ENCODE assay signal across 26 mouse cellular contexts in the genomic region with DNA sequence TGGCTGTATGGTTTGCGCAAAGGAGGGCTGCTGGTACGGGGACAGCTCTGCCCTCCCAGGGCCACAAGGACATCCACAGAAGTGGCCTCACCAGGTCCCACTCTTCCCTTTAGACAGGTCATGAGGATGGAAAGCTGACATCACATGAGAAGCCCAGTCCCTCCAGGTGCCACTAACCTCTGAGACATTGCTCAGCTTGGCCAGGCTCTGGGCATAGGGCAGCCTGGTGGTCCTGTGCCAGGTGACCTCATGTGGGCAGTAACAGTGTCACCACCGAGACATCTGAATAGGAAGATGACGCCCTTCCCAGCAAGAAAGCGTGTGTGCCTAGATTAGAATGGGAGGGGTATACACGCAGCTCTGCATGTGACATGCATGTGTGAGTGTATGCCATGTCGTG. TPM values are rescaled to one million over a fixed set of nuclear protein-coding genes. Genes with fewer than 3 reads are reported as not detected.
DNase-seq lines count a peak whose midpoint lies in the region; ATAC-seq lines count a peak whose summit lies in the region.
"Had no signal": no experiment of that assay in that cellular context is flagged by ENCODE, and none has a peak within 500 bp of the region (broad histone marks: within the 10 kb centered on the region; RNA-seq: fewer than 3 reads in every experiment).

No protein-coding gene starts in this region.

- peaks cover 32% of the 10 kb centered on the region; the same call in 1 of the 2 replicates for H3K36me3 ChIP-seq in forebrain, embryonic 13.5 days (ENCODE audit: poor library complexity, severe bottlenecking)
- H3K36me3 ChIP-seq in forebrain, embryonic 16.5 days (ENCODE audit: control insufficient read depth, insufficient read depth) = peaks cover 7% of the 10 kb centered on the region
- H3K36me3 ChIP-seq in megakaryocyte, embryonic 14.5 days (replicated peaks; ENCODE audit: low read length) = no peaks in the 10 kb centered on the region
- H3K36me3 ChIP-seq in midbrain, embryonic 10.5 days = peaks cover 56% of the 10 kb centered on the region
- peaks cover 4% of the 10 kb centered on the region; the same call in 1 of the 2 replicates for H3K36me3 ChIP-seq in midbrain, embryonic 16.5 days (ENCODE audit: control insufficient read depth, insufficient read depth, low read length)
- H3K36me3 ChIP-seq: G1E; liver, embryonic 13.5 days had no signal

- H3K4me2 ChIP-seq in forebrain, embryonic 13.5 days = no peak overlapping the region
- no peak overlapping the region for H3K4me2 ChIP-seq in forebrain, embryonic 16.5 days (ENCODE audit: low read length)
- peak overlapping the region; percentile 86 for H3K4me2 ChIP-seq in midbrain, embryonic 16.5 days (ENCODE audit: low read length)
- H3K4me2 ChIP-seq: embryonic facial prominence, embryonic 12.5 days; heart, embryonic 13.5 days; kidney, embryonic 15.5 days; liver, embryonic 13.5 days had no signal

- no peaks in the 10 kb centered on the region for H3K27me3 ChIP-seq in forebrain, embryonic 13.5 days
- H3K27me3 ChIP-seq in forebrain, embryonic 16.5 days (replicated peaks; ENCODE audit: control insufficient read depth, insufficient read depth, low read length) = no peaks in the 10 kb centered on the region
- H3K27me3 ChIP-seq in megakaryocyte, embryonic 14.5 days (replicated peaks) = peaks cover 98% of the 10 kb centered on the region
- H3K27me3 ChIP-seq in midbrain, embryonic 10.5 days (ENCODE audit: low read depth, poor library complexity, severe bottlenecking) = peaks cover 54% of the 10 kb centered on the region
- H3K27me3 ChIP-seq in midbrain, embryonic 16.5 days (ENCODE audit: control insufficient read depth, insufficient read depth, low read depth, low read length) = no peaks in the 10 kb centered on the region
- H3K27me3 ChIP-seq: embryonic facial prominence, embryonic 12.5 days; Patski had no signal

- H3K4me1 ChIP-seq in forebrain, embryonic 13.5 days = peaks cover 49% of the 10 kb centered on the region
- peaks cover 23% of the 10 kb centered on the region for H3K4me1 ChIP-seq in forebrain, embryonic 16.5 days (replicated peaks; ENCODE audit: control insufficient read depth, insufficient read depth, low read length)
- peaks cover 22% of the 10 kb centered on the region for H3K4me1 ChIP-seq in megakaryocyte, embryonic 14.5 days
- H3K4me1 ChIP-seq in midbrain, embryonic 10.5 days = peaks cover 93% of the 10 kb centered on the region
- H3K4me1 ChIP-seq in midbrain, embryonic 16.5 days (ENCODE audit: control insufficient read depth, insufficient read depth, low read length) = peaks cover 18% of the 10 kb centered on the region

- H3K27ac ChIP-seq in forebrain, embryonic 13.5 days = no peak overlapping the region
- H3K27ac ChIP-seq in forebrain, embryonic 16.5 days (ENCODE audit: low read length) = no peak overlapping the region
- peak overlapping the region; percentile 99 for H3K27ac ChIP-seq in midbrain, embryonic 10.5 days (replicated peaks)
- H3K27ac ChIP-seq in midbrain, embryonic 16.5 days (ENCODE audit: low read length) = peak overlapping the region; percentile 17
- H3K27ac ChIP-seq: embryonic facial prominence, embryonic 12.5 days; forebrain, embryonic 12.5 days; heart, adult 2 months; heart, embryonic 13.5 days; kidney, embryonic 15.5 days; liver, embryonic 13.5 days had no signal

- no peak for DNase-seq in midbrain, embryonic 10.5 days (ENCODE audit: low spot score)
- no peak for DNase-seq in right cerebral cortex, adult 18-20 months
- DNase-seq in adrenal gland, adult 8-10 months = no peak
- DNase-seq: cerebellum, adult 2 months; heart, adult 2 months; heart, postnatal 14 days; kidney, adult 11 months; kidney, postnatal 36 days; layer of hippocampus, postnatal 36 days; liver, embryonic 13.5 days; lung, adult 2 months; lung, postnatal 14 days; thymus, adult 18-20 months; thymus, postnatal 4 days had no signal

- H3K9ac ChIP-seq in forebrain, embryonic 13.5 days = 0 out of 2 replicates have a peak overlapping the region, but pooled peaks have one; percentile 98
- H3K9ac ChIP-seq in forebrain, embryonic 16.5 days (replicated peaks; ENCODE audit: low read depth, low read length) = no peak overlapping the region
- H3K9ac ChIP-seq in midbrain, embryonic 16.5 days (ENCODE audit: low read depth, low read length) = peak overlapping the region; percentile 94
- H3K9ac ChIP-seq: embryonic facial prominence, embryonic 12.5 days; heart, embryonic 13.5 days; kidney, embryonic 15.5 days; liver, embryonic 13.5 days had no signal

- H3K9me3 ChIP-seq in forebrain, embryonic 13.5 days (replicated peaks) = no peaks in the 10 kb centered on the region
- no peaks in the 10 kb centered on the region for H3K9me3 ChIP-seq in forebrain, embryonic 16.5 days (ENCODE audit: control insufficient read depth, low read length)
- H3K9me3 ChIP-seq in megakaryocyte, embryonic 14.5 days = no peaks in the 10 kb centered on the region
- H3K9me3 ChIP-seq in midbrain, embryonic 10.5 days (replicated peaks) = no peaks in the 10 kb centered on the region
- no peaks in the 10 kb centered on the region for H3K9me3 ChIP-seq in midbrain, embryonic 16.5 days (replicated peaks; ENCODE audit: control insufficient read depth, low read length, poor library complexity, severe bottlenecking)
- H3K9me3 ChIP-seq: embryonic facial prominence, embryonic 12.5 days; forebrain, embryonic 12.5 days; G1E; heart, embryonic 13.5 days; kidney, embryonic 15.5 days; liver, embryonic 13.5 days had no signal

- WGBS in forebrain, embryonic 13.5 days = 95% methylated on average over 7 of the region's 7 CpGs
- WGBS in forebrain, embryonic 16.5 days = 92% methylated on average over 7 of the region's 7 CpGs
- WGBS in midbrain, embryonic 10.5 days = 87% methylated on average over 7 of the region's 7 CpGs
- WGBS in midbrain, embryonic 16.5 days = 78% methylated on average over 7 of the region's 7 CpGs

- H3K4me3 ChIP-seq in forebrain, embryonic 13.5 days = no peak overlapping the region
- H3K4me3 ChIP-seq in forebrain, embryonic 16.5 days (replicated peaks; ENCODE audit: low read length) = no peak overlapping the region
- H3K4me3 ChIP-seq in megakaryocyte, embryonic 14.5 days (replicated peaks) = peak overlapping the region; percentile 15
- peak overlapping the region; percentile 96 for H3K4me3 ChIP-seq in midbrain, embryonic 10.5 days
- H3K4me3 ChIP-seq in midbrain, embryonic 16.5 days (ENCODE audit: low read depth, low read length) = peak overlapping the region; percentile 87
- H3K4me3 ChIP-seq: embryonic facial prominence, embryonic 12.5 days; forebrain, embryonic 12.5 days; heart, adult 2 months; heart, embryonic 13.5 days; kidney, embryonic 15.5 days; liver, embryonic 13.5 days had no signal

- ATAC-seq in forebrain, embryonic 13.5 days = no peak
- no peak for ATAC-seq in forebrain, embryonic 16.5 days
- ATAC-seq in megakaryocyte, adult 5-6 weeks (ENCODE audit: poor library complexity, severe bottlenecking) = no peak
- ATAC-seq in midbrain, embryonic 16.5 days = no peak
- ATAC-seq: Patski had no signal

RNA-seq across cellular contexts. Expression of a gene that starts 3.3 kb away (rescaled TPM):
- polyA plus RNA-seq in forebrain, embryonic 13.5 days (2015; fragmentation: Nextera tagmentation; extraction: Ambion mirVana) = 17.7 and 19.5 TPM in 2 replicates
- 24.8 and 25.4 TPM in 2 replicates for polyA plus RNA-seq in forebrain, embryonic 16.5 days (2015; fragmentation: Nextera tagmentation; extraction: Ambion mirVana)
- polyA plus RNA-seq in megakaryocyte, embryonic 14.5 days (2012; ENCODE audit: insufficient read depth, low replicate concordance) = 0.79 and 1.6 TPM in 2 replicates
- 0.49 TPM in 1 of 2 replicates, not detected in the other for total RNA-seq in megakaryocyte, adult 5-6 weeks (2015)
- 0.12 TPM in 1 of 2 replicates, not detected in the other for total RNA-seq in megakaryocyte, adult 5-6 weeks (2017)
- polyA plus RNA-seq in midbrain, embryonic 10.5 days (2016; fragmentation: Nextera tagmentation; extraction: Ambion mirVana) = 56.6 and 64.5 TPM in 2 replicates
- 37.3 and 43.3 TPM in 2 replicates for polyA plus RNA-seq in midbrain, embryonic 16.5 days (2015; fragmentation: Nextera tagmentation; extraction: Ambion mirVana)
- 1 to 10 TPM; 2.4 to 5.2 (median 3.3) TPM for total RNA-seq in adrenal gland, adult 8-10 months (2022)
- total RNA-seq: G1E; neutrophil, adult 5-6 weeks had no signal

RNA-seq across cellular contexts. Expression of a gene that starts 9.8 kb away (rescaled TPM):
- 12.2 and 12.6 TPM in 2 replicates for polyA plus RNA-seq in forebrain, embryonic 13.5 days (2015; fragmentation: Nextera tagmentation; extraction: Ambion mirVana)
- 8.5 and 10.6 TPM in 2 replicates for polyA plus RNA-seq in forebrain, embryonic 16.5 days (2015; fragmentation: Nextera tagmentation; extraction: Ambion mirVana)
- polyA plus RNA-seq in megakaryocyte, embryonic 14.5 days (2012; ENCODE audit: insufficient read depth, low replicate concordance) = 3.0 and 7.7 TPM in 2 replicates
- total RNA-seq in megakaryocyte, adult 5-6 weeks (2015) = 19.3 and 21.0 TPM in 2 replicates
- 18.8 and 20.9 TPM in 2 replicates for total RNA-seq in megakaryocyte, adult 5-6 weeks (2017)
- polyA plus RNA-seq in midbrain, embryonic 10.5 days (2016; fragmentation: Nextera tagmentation; extraction: Ambion mirVana) = 10.6 and 11.2 TPM in 2 replicates
- 11.0 and 11.4 TPM in 2 replicates for polyA plus RNA-seq in midbrain, embryonic 16.5 days (2015; fragmentation: Nextera tagmentation; extraction: Ambion mirVana)
- total RNA-seq in adrenal gland, adult 8-10 months (2022) = 10 to 100 TPM; 18.1 to 22.1 (median 21.7) TPM

RNA-seq across cellular contexts. Expression of a gene that starts 16.8 kb away (rescaled TPM):
- polyA plus RNA-seq in forebrain, embryonic 13.5 days (2015; fragmentation: Nextera tagmentation; extraction: Ambion mirVana) = 274 and 308 TPM in 2 replicates
- 318 and 335 TPM in 2 replicates for polyA plus RNA-seq in forebrain, embryonic 16.5 days (2015; fragmentation: Nextera tagmentation; extraction: Ambion mirVana)
- polyA plus RNA-seq in megakaryocyte, embryonic 14.5 days (2012; ENCODE audit: insufficient read depth, low replicate concordance) = 27.7 and 39.5 TPM in 2 replicates
- total RNA-seq in megakaryocyte, adult 5-6 weeks (2015) = 11.7 and 13.8 TPM in 2 replicates
- 29.3 and 32.1 TPM in 2 replicates for total RNA-seq in megakaryocyte, adult 5-6 weeks (2017)
- 91.8 and 135 TPM in 2 replicates for polyA plus RNA-seq in midbrain, embryonic 10.5 days (2016; fragmentation: Nextera tagmentation; extraction: Ambion mirVana)
- 380 and 398 TPM in 2 replicates for polyA plus RNA-seq in midbrain, embryonic 16.5 days (2015; fragmentation: Nextera tagmentation; extraction: Ambion mirVana)
- 100 to 1,000 TPM in 3 of 4 experiments, 10 to 100 TPM in 1; 44.2 to 234 (median 162) TPM for total RNA-seq in adrenal gland, adult 8-10 months (2022)

RNA-seq across cellular contexts. Expression of a gene that starts 34.5 kb away (rescaled TPM):
- 35.1 and 37.9 TPM in 2 replicates for polyA plus RNA-seq in forebrain, embryonic 13.5 days (2015; fragmentation: Nextera tagmentation; extraction: Ambion mirVana)
- 26.5 and 30.9 TPM in 2 replicates for polyA plus RNA-seq in forebrain, embryonic 16.5 days (2015; fragmentation: Nextera tagmentation; extraction: Ambion mirVana)
- polyA plus RNA-seq in megakaryocyte, embryonic 14.5 days (2012; ENCODE audit: insufficient read depth, low replicate concordance) = 171 and 203 TPM in 2 replicates
- total RNA-seq in megakaryocyte, adult 5-6 weeks (2015) = 29.5 and 29.6 TPM in 2 replicates
- total RNA-seq in megakaryocyte, adult 5-6 weeks (2017) = 22.4 and 36.1 TPM in 2 replicates
- polyA plus RNA-seq in midbrain, embryonic 10.5 days (2016; fragmentation: Nextera tagmentation; extraction: Ambion mirVana) = 17.8 and 19.7 TPM in 2 replicates
- polyA plus RNA-seq in midbrain, embryonic 16.5 days (2015; fragmentation: Nextera tagmentation; extraction: Ambion mirVana) = 15.5 and 21.1 TPM in 2 replicates
- 100 to 1,000 TPM in 1 of 4 experiments, 10 to 100 TPM in 3; 56.4 to 145 (median 90.1) TPM for total RNA-seq in adrenal gland, adult 8-10 months (2022)

RNA-seq across cellular contexts. Expression of a gene that starts 41.9 kb away (rescaled TPM):
- polyA plus RNA-seq in forebrain, embryonic 13.5 days (2015; fragmentation: Nextera tagmentation; extraction: Ambion mirVana) = 21.2 and 26.8 TPM in 2 replicates
- polyA plus RNA-seq in forebrain, embryonic 16.5 days (2015; fragmentation: Nextera tagmentation; extraction: Ambion mirVana) = 33.0 and 44.5 TPM in 2 replicates
- 4.8 and 11.7 TPM in 2 replicates for polyA plus RNA-seq in megakaryocyte, embryonic 14.5 days (2012; ENCODE audit: insufficient read depth, low replicate concordance)
- 1.6 and 2.2 TPM in 2 replicates for total RNA-seq in megakaryocyte, adult 5-6 weeks (2015)
- 1.4 TPM in 1 of 2 replicates, not detected in the other for total RNA-seq in megakaryocyte, adult 5-6 weeks (2017)
- polyA plus RNA-seq in midbrain, embryonic 10.5 days (2016; fragmentation: Nextera tagmentation; extraction: Ambion mirVana) = 7.8 and 9.3 TPM in 2 replicates
- polyA plus RNA-seq in midbrain, embryonic 16.5 days (2015; fragmentation: Nextera tagmentation; extraction: Ambion mirVana) = 70.3 and 81.6 TPM in 2 replicates
- 10 to 100 TPM; 58.4 to 92.4 (median 81.9) TPM for total RNA-seq in adrenal gland, adult 8-10 months (2022)

Comparison
In these comparisons a context has a peak if more than half of its experiments do, and no peak if none do; other contexts are left out.
1. H3K27ac ChIP-seq: peak in midbrain, embryonic 10.5 days (single experiment) and midbrain, embryonic 16.5 days (single experiment); none in forebrain, embryonic 13.5 days (single experiment) and forebrain, embryonic 16.5 days (single experiment).
2. H3K4me3 ChIP-seq: peak in megakaryocyte, embryonic 14.5 days (single experiment), midbrain, embryonic 10.5 days (single experiment) and midbrain, embryonic 16.5 days (single experiment); none in forebrain, embryonic 13.5 days (single experiment) and forebrain, embryonic 16.5 days (single experiment).